Mouse (Mus musculus): ENCODE measurements around the gene Wwtr1.

The Wwtr1 gene

DNA sequence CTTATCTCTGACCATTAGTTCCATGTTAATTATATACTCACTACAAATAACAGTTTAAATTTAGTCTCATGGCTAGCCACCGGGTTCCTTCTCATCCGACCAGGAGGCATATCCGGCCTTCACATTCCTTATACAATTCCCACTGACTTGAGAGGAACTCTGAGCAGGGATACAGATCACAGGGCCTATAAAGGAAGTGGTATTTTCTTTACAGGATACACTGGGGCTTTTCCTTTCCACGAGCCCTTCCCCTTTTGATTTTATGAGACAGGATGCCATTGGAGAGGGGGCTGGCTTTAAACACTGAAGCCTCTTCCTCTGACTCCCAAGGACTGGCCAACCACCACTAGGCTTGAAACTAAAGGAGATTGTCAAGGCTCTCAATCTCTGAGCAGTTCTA lies 59.6 kb downstream of the Wwtr1 start:
- DNase-seq (ENCODE audit: extremely low spot score, low spot score) = no peak

DNA sequence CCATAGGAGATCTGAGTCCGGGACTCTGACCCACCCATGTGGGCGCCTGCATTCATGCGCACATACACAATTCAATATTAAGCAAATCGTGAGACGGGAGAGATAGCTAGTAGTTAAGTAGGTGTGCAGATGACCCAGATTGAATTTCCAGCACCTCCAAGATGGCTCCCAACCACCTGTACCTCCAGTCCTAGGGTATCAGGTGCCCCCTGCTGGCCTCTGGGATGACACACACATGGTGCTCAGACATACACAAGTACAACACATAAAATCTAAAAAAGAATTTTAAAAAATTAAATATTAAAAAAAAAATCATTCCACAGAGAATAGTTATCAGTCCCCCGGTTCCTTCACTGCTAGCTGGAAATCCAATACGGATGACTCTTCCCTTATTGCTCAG lies 60.7 kb downstream of the Wwtr1 start:
- no peak for DNase-seq (ENCODE audit: extremely low spot score, low spot score)

DNA sequence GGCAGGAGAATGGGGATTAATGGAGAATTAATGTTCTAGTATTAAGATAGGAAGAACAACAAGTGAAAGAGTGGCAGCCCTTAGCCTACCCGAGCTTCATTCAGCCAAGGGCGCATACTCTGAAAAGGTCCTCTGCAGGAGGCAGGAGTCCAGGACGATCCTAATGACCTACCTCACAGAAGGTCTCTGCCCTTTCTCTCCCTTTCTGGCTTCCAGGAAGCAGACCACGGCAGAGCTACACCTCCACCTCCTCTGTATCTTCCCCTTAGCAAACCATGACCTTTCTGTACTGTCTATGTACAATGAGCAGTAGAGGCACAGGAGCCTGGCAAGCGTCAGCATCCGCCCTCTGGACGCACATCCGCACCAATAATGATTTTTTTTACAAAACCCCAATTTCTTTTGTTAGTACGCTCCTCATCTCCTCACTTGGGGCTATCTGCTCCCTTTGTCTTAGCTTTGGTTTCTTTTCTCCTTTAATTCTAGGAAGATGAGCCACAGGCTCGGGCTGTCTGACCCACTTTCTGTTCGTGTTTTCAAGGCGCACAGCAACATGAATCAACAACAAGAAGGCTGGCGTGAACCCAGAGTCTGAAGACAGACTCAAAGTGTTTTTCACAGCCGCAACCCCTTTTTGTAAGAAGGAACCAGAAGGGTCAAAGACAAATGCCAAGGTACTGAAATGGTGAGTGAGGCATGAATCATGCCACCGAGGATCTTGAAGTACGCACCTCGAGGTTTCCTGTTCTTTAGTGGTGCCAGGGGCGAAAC lies 63.7 kb downstream of the Wwtr1 start:
- DNase-seq (ENCODE audit: extremely low spot score, low spot score) = no peak

DNA sequence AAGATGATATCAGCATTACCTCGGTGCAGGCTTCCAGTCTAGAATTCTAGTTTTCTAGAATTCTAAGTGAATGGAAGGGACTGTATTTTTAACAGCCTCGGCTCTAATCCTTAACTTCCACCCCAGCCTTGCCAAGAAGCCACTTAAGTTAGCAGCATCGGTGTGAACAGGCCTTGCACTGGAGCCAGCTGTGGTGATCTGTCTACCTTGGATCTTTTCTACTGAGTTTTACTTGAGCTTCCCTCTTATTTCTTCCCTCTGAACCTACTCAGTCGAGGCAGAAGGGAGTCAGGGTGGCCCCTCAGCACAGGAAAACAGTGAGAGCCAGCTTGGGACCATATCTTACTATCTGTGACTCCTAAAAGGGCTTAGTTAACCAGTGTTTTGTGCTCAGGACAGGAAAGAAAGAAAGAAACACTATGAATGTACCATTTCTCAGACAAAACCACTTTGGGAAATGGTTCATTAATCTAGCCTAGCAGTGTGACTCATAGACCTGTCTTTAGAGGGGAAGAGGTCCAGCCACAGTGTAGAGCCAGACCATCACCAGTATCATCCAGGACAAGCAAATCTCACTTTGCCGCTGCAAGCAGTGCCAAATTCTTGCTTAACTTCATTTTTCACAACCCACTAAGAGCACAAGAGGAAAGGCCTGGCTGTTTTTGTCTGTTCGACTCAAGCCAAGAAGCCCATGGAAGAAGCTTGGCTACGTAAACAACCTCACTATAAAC lies 65.6 kb downstream of the Wwtr1 start:
- DNase-seq (ENCODE audit: extremely low spot score, low spot score) = no peak

DNA sequence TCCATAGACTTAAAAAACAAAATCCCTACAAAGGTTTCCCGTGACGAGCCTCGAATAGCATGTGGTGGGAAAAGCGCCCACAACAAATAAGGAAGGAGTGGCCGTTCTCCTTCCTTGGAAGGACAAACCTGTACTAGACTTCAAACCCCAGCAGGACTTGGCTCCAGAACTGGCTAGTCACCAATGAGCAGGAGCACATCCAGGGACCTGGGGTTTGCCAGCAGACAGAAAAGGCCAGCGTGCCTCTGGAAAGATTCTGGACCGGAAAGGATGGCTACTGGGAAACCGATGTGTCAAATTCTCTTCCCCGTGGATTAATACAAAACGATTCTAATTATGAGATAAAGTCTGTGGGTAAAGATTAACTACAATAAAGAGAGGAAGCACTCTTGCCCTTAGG lies 69.7 kb downstream of the Wwtr1 start:
- no peak for DNase-seq (ENCODE audit: extremely low spot score, low spot score)

DNA sequence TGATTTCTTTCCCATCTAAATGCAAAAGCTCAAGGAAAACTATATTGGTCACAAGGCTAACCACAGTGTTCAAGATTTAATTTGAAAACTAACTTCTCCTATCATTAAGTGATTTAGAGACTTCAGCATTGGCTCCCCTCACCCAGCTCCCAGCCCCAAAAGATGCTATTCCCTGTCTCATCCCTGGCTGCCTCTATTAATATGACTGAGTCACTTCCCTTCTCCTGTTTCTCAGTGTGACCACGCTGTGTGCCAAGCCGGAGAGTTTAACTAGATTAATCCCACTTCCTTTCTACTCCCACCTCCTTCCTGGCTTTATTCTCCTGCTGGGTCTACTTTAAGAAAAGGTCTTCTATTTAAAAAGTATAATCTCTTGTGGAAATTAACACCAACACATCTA lies 71.0 kb downstream of the Wwtr1 start:
- no peak for DNase-seq (ENCODE audit: extremely low spot score, low spot score)

DNA sequence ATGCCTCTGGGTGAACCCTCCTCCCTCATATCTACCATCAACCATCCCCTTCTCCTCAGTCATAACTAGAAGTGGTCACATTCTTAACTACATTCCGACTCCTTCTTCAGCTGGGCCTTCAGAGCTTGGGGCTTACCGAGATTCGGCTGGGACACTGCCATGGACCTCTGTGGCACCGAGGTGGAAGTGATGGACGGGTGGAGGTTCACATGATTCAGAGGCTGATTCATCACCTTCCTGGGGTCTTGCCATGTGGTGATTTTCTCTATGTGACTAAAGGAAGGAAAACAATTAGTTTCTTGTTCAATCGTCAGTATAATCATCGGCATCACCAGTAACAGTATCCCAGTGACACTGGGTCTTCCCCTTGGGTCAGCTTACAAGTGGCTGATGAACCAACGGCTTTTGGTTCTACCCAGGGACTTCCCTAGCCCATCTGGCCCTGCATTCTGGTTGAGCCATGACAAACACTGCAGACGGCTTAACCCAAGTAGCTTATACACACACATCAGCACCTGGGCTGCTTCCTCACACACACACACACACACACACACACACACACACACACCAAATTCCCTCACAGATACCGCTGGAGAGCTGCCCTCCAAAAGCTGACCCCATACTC lies 74.0 kb downstream of the Wwtr1 start:
- no peak for DNase-seq (ENCODE audit: extremely low spot score, low spot score)

DNA sequence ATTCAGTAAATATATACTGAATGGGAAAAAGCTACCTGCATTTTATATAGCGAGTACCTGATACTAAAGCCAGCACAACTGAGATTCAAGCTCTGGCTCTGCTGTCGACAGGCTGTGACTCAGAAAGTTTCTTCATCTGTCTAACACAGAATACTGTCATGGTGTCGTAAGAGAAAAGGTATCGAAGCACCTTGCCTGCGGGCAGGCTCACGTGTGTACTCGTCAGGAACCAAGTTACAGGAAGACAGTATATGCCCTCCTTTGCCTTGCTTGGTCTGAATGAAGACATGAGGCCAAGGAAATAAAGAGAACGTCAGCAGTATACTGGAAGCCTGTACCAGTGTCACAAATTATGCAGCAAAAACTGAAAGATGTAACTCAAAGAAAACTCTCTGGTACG lies 74.9 kb downstream of the Wwtr1 start:
- no peak for DNase-seq (ENCODE audit: extremely low spot score, low spot score)

DNA sequence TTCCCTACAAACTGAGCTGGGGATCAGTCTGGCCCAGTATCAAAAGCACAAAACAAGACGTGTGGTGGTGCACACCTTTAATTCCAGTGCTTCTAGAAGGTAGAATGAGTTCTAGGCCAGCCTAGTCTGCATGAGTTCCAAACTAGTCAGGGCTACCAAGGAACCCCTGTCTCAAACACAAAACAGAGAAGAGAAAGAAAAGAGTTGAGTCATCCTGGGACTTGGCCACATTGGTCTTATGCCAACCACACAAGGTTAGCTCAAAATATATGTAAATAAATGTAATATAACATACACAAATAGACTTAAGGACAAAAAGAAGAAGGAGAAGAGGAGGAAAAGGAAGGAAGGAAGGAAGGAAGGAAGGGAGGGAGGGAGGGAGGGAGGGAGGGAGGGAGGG lies 77.9 kb downstream of the Wwtr1 start:
- DNase-seq (ENCODE audit: extremely low spot score, low spot score) = no peak

DNA sequence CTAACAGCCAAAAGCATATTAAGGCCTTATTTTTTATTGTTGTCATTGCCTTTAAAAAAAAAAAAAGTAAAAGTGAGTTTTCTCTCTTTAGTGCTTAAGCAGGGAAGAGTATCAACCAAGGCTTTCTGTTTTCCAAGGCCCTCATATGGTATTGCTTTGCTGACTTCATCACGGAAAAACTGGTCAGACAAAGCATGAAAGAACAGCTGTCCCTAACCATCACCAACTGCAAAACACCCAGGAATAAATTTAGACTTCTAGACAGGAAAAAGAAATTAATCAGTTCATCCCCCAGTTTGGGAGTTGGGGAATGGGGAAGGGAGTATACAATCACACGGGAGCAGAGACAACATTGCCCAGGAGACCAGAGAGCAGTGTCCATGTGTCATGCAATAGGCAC lies 79.3 kb downstream of the Wwtr1 start:
- DNase-seq (ENCODE audit: extremely low spot score, low spot score) = no peak

DNA sequence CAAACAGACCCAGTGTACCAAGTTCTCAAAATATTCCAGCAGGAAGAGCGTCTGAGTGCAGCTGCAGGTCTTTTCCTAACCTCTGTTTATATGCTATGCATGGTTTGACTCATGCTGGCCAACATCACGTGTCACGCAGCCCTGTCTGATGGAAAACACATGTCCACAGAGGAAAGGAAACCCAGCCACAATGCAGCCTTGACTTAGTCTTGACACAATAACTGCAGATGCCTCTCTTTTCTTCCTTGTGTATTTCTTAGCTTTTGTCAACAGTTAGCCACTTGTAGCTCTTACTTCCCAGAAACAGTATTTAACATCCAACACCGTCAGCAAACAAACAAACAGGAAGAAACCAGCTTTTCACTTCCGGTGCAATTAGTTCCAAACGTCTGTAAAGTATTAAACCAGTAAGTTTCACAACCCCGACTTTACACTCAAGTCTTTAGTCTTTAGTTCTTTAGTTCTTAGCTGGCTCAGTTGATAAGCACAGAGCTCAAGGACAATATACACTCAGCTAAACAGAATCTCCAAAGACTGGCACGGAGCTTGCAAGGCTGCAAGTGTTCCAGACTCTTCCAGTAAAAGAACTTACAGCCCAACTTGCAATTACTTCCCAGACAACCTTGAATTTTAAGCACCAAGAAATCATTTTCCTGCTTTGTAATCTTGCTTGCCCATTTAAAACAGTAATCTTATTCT lies 88.1 kb downstream of the Wwtr1 start:
- peak; percentile 47 for DNase-seq (ENCODE audit: extremely low spot score, low spot score)

DNA sequence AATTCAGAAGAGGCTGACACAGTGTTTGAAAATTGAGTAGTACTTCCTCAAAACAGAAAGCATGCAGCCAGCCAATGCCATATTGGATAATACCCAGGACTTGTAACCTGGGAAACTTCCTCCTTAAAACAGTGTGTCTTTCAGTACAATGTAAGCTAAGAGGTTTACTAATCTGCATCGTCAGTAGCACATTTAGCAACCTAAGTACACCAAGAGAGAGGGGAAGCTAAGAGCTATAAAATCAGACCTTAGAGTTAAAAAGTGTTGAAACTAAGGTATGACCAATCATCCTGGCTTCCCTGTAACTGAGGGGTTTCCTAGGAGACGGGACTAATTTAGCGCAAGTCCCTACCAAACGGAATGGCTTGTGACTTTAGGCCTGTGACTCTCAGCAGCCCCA lies 89.6 kb downstream of the Wwtr1 start:
- no peak for DNase-seq (ENCODE audit: extremely low spot score, low spot score)

DNA sequence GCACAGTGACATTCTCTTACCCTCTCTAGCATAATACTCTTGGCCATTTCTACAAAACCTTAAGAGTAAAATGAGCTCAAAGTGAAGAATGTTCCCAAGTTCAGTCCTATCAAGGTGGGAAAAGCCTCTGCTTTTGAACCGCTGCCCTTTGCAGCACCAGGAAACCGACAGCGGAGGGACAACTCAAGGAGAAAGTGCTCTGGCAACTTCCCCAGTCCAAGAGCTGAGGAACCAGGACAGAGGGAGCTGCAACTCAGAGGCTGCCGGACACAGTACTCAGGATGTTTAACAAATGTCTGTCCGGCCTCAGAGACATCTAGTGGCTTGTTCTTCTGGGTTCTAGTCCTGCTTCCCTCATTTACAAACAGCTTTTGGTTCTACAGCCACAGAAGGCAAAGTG lies 93.7 kb downstream of the Wwtr1 start:
- DNase-seq (ENCODE audit: extremely low spot score, low spot score) = no peak

DNA sequence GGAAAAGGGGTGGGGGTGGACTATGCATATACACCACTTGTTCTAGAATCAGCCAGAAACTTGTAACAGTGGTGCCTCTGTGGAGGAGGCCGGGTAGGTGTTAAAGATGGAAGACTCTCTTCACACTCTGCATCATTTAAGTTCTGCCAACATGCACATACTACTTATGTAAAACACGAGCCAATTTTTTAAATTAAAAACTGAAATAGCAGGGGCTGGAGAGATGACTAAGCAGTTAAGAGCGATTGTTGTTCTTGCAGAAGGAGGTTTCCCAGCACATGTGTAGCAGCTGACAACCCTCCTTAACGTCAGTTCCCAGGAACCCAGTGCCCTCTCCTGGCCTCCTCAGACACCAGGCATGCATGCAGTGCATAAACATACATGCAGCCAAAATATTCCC lies 95.1 kb downstream of the Wwtr1 start:
- DNase-seq (ENCODE audit: extremely low spot score, low spot score) = no peak

DNA sequence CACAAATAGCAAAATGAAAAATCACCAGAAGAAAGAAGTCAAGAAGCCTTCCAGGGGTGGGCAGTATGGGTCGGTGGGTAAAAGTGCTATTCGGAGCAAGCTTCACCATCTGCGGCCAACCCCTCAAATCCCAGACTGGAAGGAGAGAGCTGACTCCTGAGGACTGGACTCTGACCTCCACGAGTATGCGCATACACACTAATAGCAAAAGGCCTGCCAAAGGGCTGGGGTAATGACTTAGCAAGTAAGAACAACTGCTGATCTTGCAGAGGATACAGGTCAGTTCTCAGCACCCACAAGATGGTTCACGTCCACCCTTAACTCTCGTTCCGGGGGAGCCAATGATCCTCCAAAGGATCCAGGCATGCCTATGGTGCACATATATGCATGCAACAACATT lies 101.3 kb downstream of the Wwtr1 start:
- no peak for DNase-seq (ENCODE audit: extremely low spot score, low spot score)

DNA sequence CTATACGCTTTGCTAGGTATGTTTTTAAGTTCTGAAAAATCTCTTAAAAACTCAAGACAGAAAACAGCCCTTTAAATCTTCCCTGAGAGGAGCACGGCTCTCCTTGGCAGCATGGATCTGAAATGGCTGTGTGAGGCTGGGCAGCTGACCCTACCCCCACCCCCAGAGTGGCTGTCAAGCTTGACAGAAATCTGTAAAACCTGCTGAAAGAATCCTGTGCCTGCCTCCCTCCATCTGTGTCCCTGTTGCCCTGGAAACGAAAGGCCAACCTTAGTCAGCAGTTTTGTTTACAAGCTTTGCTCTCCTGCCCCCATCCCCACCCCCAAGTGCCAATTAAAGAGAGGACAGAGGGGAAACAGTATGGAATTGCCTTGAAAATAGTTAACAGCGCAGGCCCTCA lies 103.3 kb downstream of the Wwtr1 start:
- DNase-seq (ENCODE audit: extremely low spot score, low spot score) = peak; percentile 49

DNA sequence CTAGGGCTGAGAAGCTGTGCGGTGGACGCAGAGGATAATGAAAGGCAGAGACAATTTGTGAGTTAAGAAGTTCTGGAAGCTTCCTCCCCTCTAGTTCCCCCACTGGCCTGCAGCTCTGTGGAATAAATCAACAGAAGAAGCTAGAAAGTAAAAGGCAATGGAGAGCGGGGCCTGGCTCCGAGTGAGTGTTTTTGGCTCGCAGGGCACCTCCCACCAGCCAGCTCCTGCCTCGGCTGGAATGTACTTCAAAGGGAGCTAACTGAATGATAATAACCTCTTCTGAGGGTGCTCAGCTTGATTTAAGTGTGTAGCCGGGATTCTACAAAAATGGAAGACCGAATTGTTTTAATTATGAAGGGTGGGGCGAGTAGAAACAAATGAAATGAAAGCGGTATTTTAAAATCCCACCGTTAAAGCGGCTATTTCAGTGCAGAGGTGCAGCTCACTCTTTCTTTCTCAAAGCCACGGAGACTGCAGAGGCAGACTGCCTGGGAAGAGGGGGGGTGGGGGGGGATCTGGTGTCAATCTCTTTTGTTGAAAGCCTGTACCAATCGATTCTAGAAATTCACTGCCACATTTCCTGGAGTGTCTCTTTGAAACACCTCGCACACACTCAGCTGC lies 104.6 kb downstream of the Wwtr1 start:
- peak; percentile 49 for DNase-seq (ENCODE audit: extremely low spot score, low spot score)

DNA sequence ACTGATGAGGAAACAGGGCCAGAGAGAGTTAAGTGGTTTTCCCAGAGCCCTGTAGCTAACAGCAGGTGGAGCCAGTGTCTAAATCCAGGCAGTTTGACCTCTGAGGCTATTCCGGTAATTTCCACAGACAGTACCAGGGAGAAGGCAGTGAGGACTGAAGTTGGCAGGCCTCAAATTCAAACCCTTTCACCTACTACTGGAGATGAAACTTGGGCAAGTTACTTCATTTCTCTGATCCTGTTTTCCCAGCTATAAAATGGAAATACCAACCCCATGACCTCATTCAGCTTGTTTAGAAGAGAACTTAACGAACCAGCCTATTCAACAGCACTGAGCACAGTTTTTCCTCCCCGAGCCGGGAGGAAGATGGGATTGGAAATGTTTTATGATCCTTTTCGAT lies 105.4 kb downstream of the Wwtr1 start:
- DNase-seq (ENCODE audit: extremely low spot score, low spot score) = peak; percentile 36

DNA sequence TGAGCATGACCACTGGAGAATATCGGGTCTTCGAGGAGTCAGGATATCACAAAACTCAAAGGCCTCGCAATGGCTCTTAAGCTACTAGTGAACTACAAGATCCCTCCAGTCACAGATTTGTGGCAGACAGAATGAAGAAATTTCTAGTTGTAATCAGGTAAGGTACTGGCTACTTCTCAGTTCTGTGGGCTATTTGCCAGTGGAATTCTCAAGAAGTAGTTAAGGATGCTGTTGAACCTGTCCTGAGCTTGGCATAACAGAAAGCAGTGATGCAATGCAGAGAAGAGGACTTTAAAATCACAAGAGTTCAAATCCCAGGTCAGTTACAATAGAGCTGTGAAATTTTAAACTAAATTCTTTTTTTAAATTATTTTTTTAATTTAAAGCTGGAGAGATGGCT lies 106.4 kb downstream of the Wwtr1 start:
- DNase-seq (ENCODE audit: extremely low spot score, low spot score) = no peak

DNA sequence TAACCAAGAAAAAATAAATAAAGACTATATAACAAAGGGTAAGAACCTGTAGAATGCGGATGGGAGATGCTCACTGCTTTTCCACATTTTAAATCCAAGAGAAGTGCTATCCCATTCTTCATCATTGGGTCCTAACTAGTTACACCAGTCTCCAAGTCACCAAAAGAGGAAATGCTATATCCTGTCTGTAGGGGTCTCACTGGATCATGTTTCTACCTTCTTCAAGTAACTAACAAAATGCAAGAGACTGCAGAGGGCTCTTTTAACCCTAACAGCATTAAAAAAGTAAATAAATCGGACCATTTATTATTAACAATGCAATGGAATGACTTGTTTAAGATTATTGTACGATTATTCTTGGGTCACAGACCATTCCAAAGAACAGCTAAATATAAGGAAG lies 109.4 kb downstream of the Wwtr1 start:
- DNase-seq (ENCODE audit: extremely low spot score, low spot score) = no peak

DNA sequence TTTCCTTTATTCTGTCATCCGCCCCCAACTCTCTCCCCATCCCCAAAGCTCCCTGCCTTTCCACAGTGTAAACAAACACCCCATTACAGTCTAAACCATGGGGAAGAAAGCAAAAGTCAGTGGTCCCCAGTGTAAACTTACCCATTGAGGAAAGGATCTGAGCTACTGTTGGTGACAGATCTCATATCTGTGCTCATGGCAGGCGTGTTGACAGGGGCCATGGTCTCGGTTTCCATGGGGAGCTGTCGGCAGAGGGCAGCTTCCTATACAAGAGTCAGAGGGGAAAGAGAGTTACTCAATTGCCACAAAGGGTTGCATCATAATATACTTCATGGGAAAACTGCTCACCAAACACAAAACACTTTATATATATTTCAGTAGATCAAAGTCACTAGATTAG lies 112.4 kb downstream of the Wwtr1 start:
- no peak for DNase-seq (ENCODE audit: extremely low spot score, low spot score)

DNA sequence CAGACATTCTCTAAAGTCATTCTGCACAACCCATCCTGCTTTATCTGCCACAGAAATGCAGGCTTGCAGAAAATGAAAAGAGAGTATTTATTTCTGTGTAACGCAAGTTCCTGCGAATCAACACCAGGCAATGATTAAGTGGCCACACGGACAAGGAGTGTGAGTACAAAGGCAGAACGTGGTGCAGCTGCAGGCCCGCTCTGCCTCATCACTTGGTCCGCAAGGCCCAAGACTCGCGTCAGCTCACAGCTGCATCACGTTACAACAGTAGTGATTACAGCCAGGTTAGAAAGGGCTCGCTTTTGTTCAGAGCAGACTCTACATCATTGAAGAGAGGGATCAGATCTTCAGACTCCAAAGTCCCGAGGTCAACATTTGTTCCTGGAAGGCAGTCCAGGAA lies 117.1 kb downstream of the Wwtr1 start:
- no peak for DNase-seq (ENCODE audit: extremely low spot score, low spot score)

Data from neural tube, embryonic 10.5 days (tissue).